Mouse (Mus musculus) heart, embryonic 10.5 days (tissue): ENCODE measurements around the gene Gm20517. TPM values are rescaled to one million over a fixed set of nuclear protein-coding genes. Genes with fewer than 3 reads are reported as not detected.
A peak's percentile ranks its signal among the peaks of the same experiment; 100 is the strongest.
"Not testable (repeated sequence)": the region's sequence is repeated elsewhere in the genome, so short reads cannot be mapped to it uniquely, and the experiment has no call there.

Experiments used
- DNase-seq: peaks from one replicate; pipeline ENCODE4 v3.0.0-alpha.2; 2017; ENCODE audit warnings: low spot score
- H3K27ac ChIP-seq: fragments of 300-500 bp; sonication (generic); 2 replicates; pipeline ENCODE4 v1.5.1; 2016; ENCODE audit warnings: mild to moderate bottlenecking
- H3K27me3 ChIP-seq: fragments of 300-500 bp; sonication (generic); 2 replicates; pipeline ENCODE4 v1.6.1; 2016; ENCODE audit warnings: mild to moderate bottlenecking; ENCODE audit not compliant: poor library complexity, insufficient read depth, severe bottlenecking
- H3K36me3 ChIP-seq: fragments of 300-500 bp; sonication (generic); 2 replicates; pipeline ENCODE4 v1.6.1; 2016; ENCODE audit warnings: mild to moderate bottlenecking, moderate library complexity
- H3K4me1 ChIP-seq: fragments of 300-500 bp; sonication (generic); 2 replicates; pipeline ENCODE4 v1.6.1; 2016; ENCODE audit warnings: mild to moderate bottlenecking
- H3K4me3 ChIP-seq: fragments of 300-500 bp; sonication (generic); 2 replicates; pipeline ENCODE4 v1.5.1; 2016; ENCODE audit warnings: mild to moderate bottlenecking, moderate library complexity
- H3K9me3 ChIP-seq: fragments of 300-500 bp; sonication (generic); 2 replicates; pipeline ENCODE4 v1.6.1; 2016; ENCODE audit warnings: mild to moderate bottlenecking, moderate library complexity
- WGBS: fragments of 180-500 bp; shearing (Covaris S2); methylation state at CpG from one replicate; pipeline ENCODE4 v1.1.7; 2016; 5-methylcytosine and 5-hydroxymethylcytosine counted together
- polyA plus RNA-seq: library from polyadenylated mRNA; unstranded; fragments of >200 nt; fragmentation: Nextera tagmentation; extraction: Ambion mirVana; gene quantifications from 2 replicates; pipeline ENCODE4 v1.2.1, GENCODE M21; 2016

The Gm20517 gene
- polyA plus RNA-seq, 1 experiment from 2014 or later = 1.6 TPM

GRCm38 (mm10) chr17:47618556-47619311, 7.3 kb downstream of the Gm20517 start:
- Histone ChIP-seq H3K27me3 (no peaks in the 10 kb centered on the region), H3K9me3 (no peaks in the 10 kb centered on the region), H3K4me1 (no peaks in the 10 kb centered on the region), H3K27ac (peak overlapping the region; percentile 3; the same call in 1 of the 2 replicates), H3K4me3 (no peak overlapping the region), H3K36me3 (peaks cover 93% of the 10 kb centered on the region)
- peak; percentile 68 for DNase-seq
- WGBS = 89% methylated on average over 13 of the region's 13 CpGs

GRCm38 (mm10) chr17:47622912-47623554, 11.6 kb downstream of the Gm20517 start:
- peaks cover 3% of the 10 kb centered on the region; the same call in 1 of the 2 replicates for H3K4me1 ChIP-seq
- H3K4me3 ChIP-seq = no peak overlapping the region
- DNase-seq = peak; percentile 61
- 95% methylated on average over 14 of the region's 14 CpGs for WGBS
- no peaks in the 10 kb centered on the region for H3K27me3 ChIP-seq
- no peak overlapping the region for H3K27ac ChIP-seq
- no peaks in the 10 kb centered on the region for H3K9me3 ChIP-seq
- peaks cover 86% of the 10 kb centered on the region for H3K36me3 ChIP-seq

GRCm38 (mm10) chr17:47624572-47624971, 13.2 kb downstream of the Gm20517 start:
- WGBS = 95% methylated on average over 5 of the region's 5 CpGs
- not testable (repeated sequence) for H3K4me1 ChIP-seq, H3K27me3 ChIP-seq, H3K27ac ChIP-seq, H3K9me3 ChIP-seq, H3K4me3 ChIP-seq
- peak; percentile 31 for DNase-seq
- H3K36me3 ChIP-seq = peaks cover 74% of the 10 kb centered on the region

GRCm38 (mm10) chr17:47625088-47625487, 13.7 kb downstream of the Gm20517 start:
- Histone ChIP-seq H3K27ac (no peak overlapping the region), H3K36me3 (peaks cover 69% of the 10 kb centered on the region), H3K4me1 (peaks cover 6% of the 10 kb centered on the region; the same call in 1 of the 2 replicates), H3K9me3 (no peaks in the 10 kb centered on the region), H3K4me3 (no peak overlapping the region), H3K27me3 (no peaks in the 10 kb centered on the region)
- 99% methylated on average over 2 of the region's 2 CpGs for WGBS
- DNase-seq = peak; percentile 24

GRCm38 (mm10) chr17:47626031-47626430, 14.6 kb downstream of the Gm20517 start:
- 86% methylated on average over 5 of the region's 5 CpGs for WGBS
- H3K4me3 ChIP-seq = no peak overlapping the region
- no peaks in the 10 kb centered on the region for H3K9me3 ChIP-seq
- no peak for DNase-seq
- no peak overlapping the region for H3K27ac ChIP-seq
- H3K4me1 ChIP-seq = peaks cover 15% of the 10 kb centered on the region
- H3K36me3 ChIP-seq = peaks cover 59% of the 10 kb centered on the region
- H3K27me3 ChIP-seq = no peaks in the 10 kb centered on the region

- no peaks in the 10 kb centered on the region for H3K27me3 ChIP-seq
- peak overlapping the region; percentile 82; the same call in 1 of the 2 replicates for H3K4me3 ChIP-seq
- no peaks in the 10 kb centered on the region for H3K9me3 ChIP-seq
- H3K4me1 ChIP-seq = peaks cover 26% of the 10 kb centered on the region
- peaks cover 44% of the 10 kb centered on the region for H3K36me3 ChIP-seq
- DNase-seq = no peak
- no peak overlapping the region for H3K27ac ChIP-seq
- 81% methylated on average over 2 of the region's 2 CpGs for WGBS
Observed at GRCm38 (mm10) chr17:47627791-47628190, 16.4 kb downstream of the Gm20517 start.

- peaks cover 26% of the 10 kb centered on the region for H3K4me1 ChIP-seq
- no peaks in the 10 kb centered on the region for H3K27me3 ChIP-seq
- peak overlapping the region; percentile 82 for H3K4me3 ChIP-seq
- peak; percentile 98 for DNase-seq
- peak overlapping the region; percentile 96 for H3K27ac ChIP-seq
- H3K9me3 ChIP-seq = no peaks in the 10 kb centered on the region
- under 1% methylated on average over 62 of the region's 63 CpGs for whole genome bisulfite sequencing
- peaks cover 32% of the 10 kb centered on the region for H3K36me3 ChIP-seq
Observed at GRCm38 (mm10) chr17:47628851-47629676, 17.7 kb downstream of the Gm20517 start.

- DNase-seq = no peak
- Histone ChIP-seq H3K27ac (peak overlapping the region; percentile 96), H3K4me3 (peak overlapping the region; percentile 82), H3K9me3 (no peaks in the 10 kb centered on the region), H3K36me3 (peaks cover 22% of the 10 kb centered on the region), H3K27me3 (no peaks in the 10 kb centered on the region), H3K4me1 (peaks cover 26% of the 10 kb centered on the region)
- under 1% methylated on average over 57 of the region's 61 CpGs for whole genome bisulfite sequencing
Observed at GRCm38 (mm10) chr17:47629717-47630677, 18.6 kb downstream of the Gm20517 start.

GRCm38 (mm10) chr17:47630678-47631065, 19.3 kb downstream of the Gm20517 start, which contains the start of gene Usp49:
TSS of gene Usp49 (plus strand) at chr17:47630690.
- Histone ChIP-seq H3K4me3 (peak within 1 kb of the TSS; percentile 82), H3K27me3 (no peaks in the 10 kb centered on the region), H3K4me1 (peaks cover 26% of the 10 kb centered on the region), H3K36me3 (peaks cover 17% of the 10 kb centered on the region), H3K9me3 (no peaks in the 10 kb centered on the region), H3K27ac (peak within 1 kb of the TSS; percentile 96)
- WGBS = 0% methylated on average over 3 of the region's 3 CpGs
- no peak for DNase-seq

- Histone ChIP-seq H3K27me3 (no peaks in the 10 kb centered on the region), H3K4me1 (peaks cover 26% of the 10 kb centered on the region), H3K4me3 (no peak overlapping the region), H3K36me3 (peaks cover 6% of the 10 kb centered on the region; the same call in 1 of the 2 replicates), H3K27ac (no peak overlapping the region), H3K9me3 (no peaks in the 10 kb centered on the region)
- WGBS = 65% methylated on average over 4 of the region's 4 CpGs
- DNase-seq = peak; percentile 58
Observed at GRCm38 (mm10) chr17:47632181-47632840, 20.9 kb downstream of the Gm20517 start.

- WGBS = 77% methylated on average over 7 of the region's 7 CpGs
- H3K27me3 ChIP-seq = no peaks in the 10 kb centered on the region
- no peak overlapping the region for H3K27ac ChIP-seq
- H3K36me3 ChIP-seq = 0 out of 2 replicates have a peak, but pooled peaks cover 3% of the 10 kb centered on the region
- H3K4me3 ChIP-seq = no peak overlapping the region
- no peak for DNase-seq
- peaks cover 20% of the 10 kb centered on the region for H3K4me1 ChIP-seq
- no peaks in the 10 kb centered on the region for H3K9me3 ChIP-seq
Observed at GRCm38 (mm10) chr17:47633999-47634770, 22.8 kb downstream of the Gm20517 start.
